Mouse (Mus musculus) forelimb bud, embryonic 11.5 days (tissue): ENCODE data around the gene Tnip1.
A peak's percentile ranks its signal among the peaks of the same experiment; 100 is the strongest.

ENCODE experiments used
- DNase-seq: peaks from one replicate; pipeline ENCODE4 v3.0.0-alpha.2; 2012; ENCODE audit warnings: low read depth, low spot score

Gene Tnip1

GRCm38 (mm10) chr11:54962810-54963209, at the start of gene Tnip1:
TSS of gene Tnip1 (minus strand) at chr11:54962917.
- DNase-seq = no peak

GRCm38 (mm10) chr11:55011440-55011839, 48.7 kb upstream of the Tnip1 start:
- no peak for DNase-seq

DNA sequence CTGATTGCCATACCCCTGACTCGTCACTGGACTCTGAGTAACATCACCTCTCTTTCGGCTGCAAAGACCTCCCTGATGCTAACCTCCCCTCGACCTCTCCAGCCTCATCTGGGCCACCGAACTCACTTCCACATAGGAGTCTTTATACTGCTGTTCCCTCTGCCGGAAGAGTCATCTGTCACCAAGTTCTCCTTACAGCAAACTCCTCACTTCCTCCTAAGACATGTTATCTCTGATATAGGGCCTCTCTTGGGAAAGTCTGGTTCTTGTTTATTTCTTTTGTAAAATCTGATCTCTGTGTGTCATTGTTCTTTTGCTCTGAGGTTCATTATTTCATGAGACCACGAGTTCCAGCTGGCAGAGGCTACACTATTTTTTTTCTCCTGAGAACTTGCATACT, 45.5 kb upstream of the Tnip1 start:
- no peak for DNase-seq

- DNase-seq = no peak
Measured at GRCm38 (mm10) chr11:55005684-55006083, 43.0 kb upstream of the Tnip1 start.

- no peak for DNase-seq
Measured at GRCm38 (mm10) chr11:55004970-55005502, 42.3 kb upstream of the Tnip1 start.

DNA sequence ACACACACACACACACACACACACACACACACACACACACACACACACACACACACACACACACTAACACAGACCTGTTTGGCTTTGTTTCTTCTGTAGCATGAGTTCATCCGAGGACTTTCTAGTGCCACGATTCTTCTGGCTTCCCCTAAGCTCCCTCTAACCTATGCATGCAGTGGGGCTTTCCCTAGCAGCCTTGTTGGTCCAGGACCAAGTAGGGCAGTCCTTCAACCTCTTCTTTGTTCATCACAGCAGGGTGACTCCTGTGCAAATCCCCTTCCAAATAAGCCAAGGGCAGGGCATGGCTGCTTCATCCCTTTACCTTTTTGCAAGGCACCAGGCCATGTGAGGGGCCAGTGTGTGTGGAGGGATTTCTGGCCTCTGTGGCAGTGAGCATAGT, 36.0 kb upstream of the Tnip1 start:
- DNase-seq = no peak

DNA sequence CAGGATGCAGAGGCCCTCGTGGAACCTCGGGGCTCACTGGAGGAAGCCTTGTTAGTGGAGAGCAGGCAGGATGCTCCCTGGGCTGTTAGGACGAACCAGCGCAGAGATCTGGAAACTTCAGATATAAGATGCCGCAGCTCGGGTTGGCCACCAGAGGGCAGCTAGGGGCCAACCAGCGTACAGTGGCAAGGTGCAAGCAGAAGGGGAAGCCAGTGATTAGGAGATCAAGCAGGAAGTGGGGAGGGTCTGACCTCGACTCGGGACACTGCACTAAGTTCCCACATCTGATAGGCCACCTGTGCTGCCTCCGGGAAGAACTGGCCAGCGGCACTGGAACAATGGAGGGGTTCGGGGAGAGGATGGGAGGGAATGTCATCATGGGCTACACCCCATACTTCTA, 35.6 kb upstream of the Tnip1 start:
- DNase-seq = peak; percentile 69

- no peak for DNase-seq
Measured at GRCm38 (mm10) chr11:54996176-54996575, 33.5 kb upstream of the Tnip1 start.

GRCm38 (mm10) chr11:54989920-54990319, 27.2 kb upstream of the Tnip1 start:
- no peak for DNase-seq

- DNase-seq = no peak
Measured at GRCm38 (mm10) chr11:54988754-54989349, 26.1 kb upstream of the Tnip1 start.

- peak; percentile 43 for DNase-seq
Measured at GRCm38 (mm10) chr11:54987974-54988373, 25.3 kb upstream of the Tnip1 start.

- DNase-seq = no peak
Measured at GRCm38 (mm10) chr11:54985086-54985485, 22.4 kb upstream of the Tnip1 start.

- DNase-seq = no peak
Measured at GRCm38 (mm10) chr11:54984581-54984980, 21.9 kb upstream of the Tnip1 start.

DNA sequence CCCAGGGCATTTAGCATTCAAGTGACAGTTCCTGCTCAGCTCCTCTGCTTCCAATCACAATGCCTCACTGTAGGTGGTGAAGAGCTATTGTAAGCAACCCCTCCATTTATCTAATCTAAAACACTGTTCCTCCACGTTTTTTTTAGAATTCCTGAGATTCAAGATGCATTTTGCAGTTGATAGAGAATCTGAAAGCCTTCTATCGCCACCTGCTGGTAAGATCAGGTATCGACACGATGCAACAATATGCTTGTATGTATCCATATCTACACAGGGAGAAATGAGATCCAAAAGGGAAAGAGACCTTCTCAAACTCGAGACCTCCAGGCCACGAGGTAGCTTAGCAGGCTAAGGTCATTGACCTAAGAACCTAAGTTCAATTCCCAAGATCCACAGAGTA, 21.4 kb upstream of the Tnip1 start:
- DNase-seq = peak; percentile 61

DNA sequence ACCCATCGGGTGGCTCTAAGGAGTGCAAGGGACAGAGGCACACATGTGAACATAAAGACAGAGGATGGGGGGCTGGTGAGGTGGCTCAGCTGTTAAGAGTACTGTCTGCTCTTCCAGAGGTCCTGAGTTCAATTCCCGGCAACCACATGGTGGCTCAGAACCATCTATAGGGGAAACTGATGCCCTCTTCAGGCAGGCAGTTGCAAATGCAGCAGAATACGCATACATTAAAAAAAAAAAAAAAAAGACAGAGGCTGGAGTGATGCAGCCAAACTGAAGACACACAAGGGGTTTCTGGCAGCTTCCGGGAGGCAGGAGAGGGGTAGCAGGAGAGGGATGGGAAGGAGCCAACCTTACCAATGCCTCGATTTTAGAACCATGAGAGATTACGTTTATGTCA, 19.8 kb upstream of the Tnip1 start:
- DNase-seq = no peak

- no peak for DNase-seq
Measured at GRCm38 (mm10) chr11:54981630-54982029, 18.9 kb upstream of the Tnip1 start.

DNA sequence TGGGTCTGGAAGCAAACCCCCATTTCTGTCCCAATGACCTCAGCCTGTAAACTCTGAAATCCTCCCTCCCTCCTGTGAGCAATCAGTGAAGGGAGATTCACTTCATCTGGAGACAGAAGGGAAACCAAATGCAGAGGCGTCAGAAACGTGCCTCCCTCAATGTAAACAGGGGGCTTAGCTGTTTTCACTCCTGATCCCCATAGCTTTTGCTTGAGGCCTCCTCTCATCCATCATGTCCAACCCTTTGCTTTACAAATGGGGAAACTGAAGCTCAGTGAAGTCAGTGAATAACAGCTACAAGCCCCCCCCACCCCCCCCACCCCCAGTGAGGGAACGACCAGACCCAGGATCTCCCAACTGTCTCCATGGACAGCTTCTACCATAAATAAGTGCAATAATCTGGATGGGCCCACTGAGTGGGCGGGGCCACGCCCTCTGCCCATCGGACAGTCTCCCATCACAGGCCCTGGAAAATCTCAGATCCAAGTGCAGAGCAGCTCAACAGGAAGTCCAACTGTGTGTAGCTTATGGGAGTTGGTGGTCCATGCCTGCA, 14.7 kb upstream of the Tnip1 start:
- DNase-seq = no peak

DNA sequence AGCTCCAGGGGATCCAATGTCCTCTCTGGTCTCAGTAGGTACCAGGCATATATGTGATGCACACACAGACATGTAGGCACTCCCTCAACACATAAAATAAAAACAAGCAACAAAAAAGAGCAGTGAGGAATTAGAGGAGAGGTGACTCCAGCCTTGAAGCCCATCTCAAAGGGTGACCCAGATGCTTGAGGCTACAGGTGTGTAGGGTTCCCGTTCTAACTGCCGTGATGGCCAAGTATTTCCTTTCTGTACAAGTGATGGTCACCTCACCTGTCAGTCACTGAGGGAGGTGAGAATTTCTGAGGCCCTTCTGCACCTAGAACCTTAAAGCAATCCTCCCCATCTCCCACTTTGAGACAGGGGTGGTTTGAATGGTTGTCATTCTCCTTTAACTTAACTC, 13.6 kb upstream of the Tnip1 start:
- no peak for DNase-seq

- no peak for DNase-seq
Measured at GRCm38 (mm10) chr11:54975756-54976155, 13.0 kb upstream of the Tnip1 start.

DNA sequence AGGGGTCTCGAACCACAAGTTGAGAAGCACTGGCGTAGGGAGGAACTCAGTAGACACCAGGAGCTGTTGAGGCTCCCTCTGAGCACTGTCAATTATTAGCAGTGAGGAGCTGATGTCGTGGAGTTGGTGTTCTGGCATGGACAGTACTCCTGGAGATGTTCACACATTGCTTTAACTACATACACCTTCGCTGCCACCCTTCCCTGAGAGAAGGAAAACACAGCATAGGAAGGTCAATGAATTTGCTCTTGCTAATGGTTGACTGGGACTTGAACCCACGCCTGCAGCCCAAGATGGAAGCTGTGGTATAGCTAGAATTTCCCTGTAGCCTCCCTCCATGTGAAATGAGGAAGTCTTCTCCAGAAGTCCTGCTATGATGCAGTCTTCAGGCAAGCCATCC, 12.6 kb upstream of the Tnip1 start:
- no peak for DNase-seq

- no peak for DNase-seq
Measured at GRCm38 (mm10) chr11:54974639-54975038, 11.9 kb upstream of the Tnip1 start.

- no peak for DNase-seq
Measured at GRCm38 (mm10) chr11:54973481-54974212, 10.9 kb upstream of the Tnip1 start.

- no peak for DNase-seq
Measured at GRCm38 (mm10) chr11:54972789-54973188, 10.1 kb upstream of the Tnip1 start.
